9 mouse cellular contexts compared by ENCODE assay signal in genomic region chr9:53890075-53890474, GRCm38 (mm10). TPM values are rescaled to one million over a fixed set of nuclear protein-coding genes. Genes with fewer than 3 reads are reported as not detected.
DNase-seq lines count a peak whose midpoint lies in the region; ATAC-seq lines count a peak whose summit lies in the region.
"Had no signal": no experiment of that assay in that cellular context is flagged by ENCODE, and none has a peak within 500 bp of the region (broad histone marks: within the 10 kb centered on the region; RNA-seq: fewer than 3 reads in every experiment).

No protein-coding gene starts in this region.

- no peaks in the 10 kb centered on the region for H3K27me3 ChIP-seq in liver, embryonic 11.5 days (replicated peaks; ENCODE audit: control insufficient read depth, insufficient read depth, low read length)
- H3K27me3 ChIP-seq: embryonic facial prominence, embryonic 15.5 days; limb, embryonic 12.5 days had no signal

- no peaks in the 10 kb centered on the region for H3K9me3 ChIP-seq in liver, embryonic 11.5 days (ENCODE audit: control insufficient read depth, low read length)
- H3K9me3 ChIP-seq: embryonic facial prominence, embryonic 15.5 days had no signal

- DNase-seq in liver (peak; percentile 14), ZHBTc4 (ENCODE audit: low read depth, low spot score) (peak; percentile 68)
- no peak for DNase-seq in liver, embryonic 11.5 days (ENCODE audit: low spot score)
- DNase-seq in cerebellum, postnatal 25 days, result peak; percentile 52 to 77
- DNase-seq in induced T-regulatory cell, adult 2 months (ENCODE audit: low read depth), result peak; percentile 10
- DNase-seq in mesoderm, embryonic 11.5 days (ENCODE audit: low read depth, low spot score), result peak; percentile 43
- DNase-seq in urinary bladder, postnatal 25 days (ENCODE audit: low spot score), result no peak

- H3K4me3 ChIP-seq in liver, embryonic 11.5 days (ENCODE audit: low read depth, low read length), result no peak overlapping the region
- H3K4me3 ChIP-seq: embryonic facial prominence, embryonic 15.5 days; limb, embryonic 12.5 days had no signal

- H3K36me3 ChIP-seq in liver, embryonic 11.5 days (ENCODE audit: control insufficient read depth, insufficient read depth, low read length), result no peaks in the 10 kb centered on the region
- H3K36me3 ChIP-seq: embryonic facial prominence, embryonic 15.5 days; limb, embryonic 12.5 days had no signal

- ATAC-seq in liver, embryonic 11.5 days (replicated peaks; ENCODE audit: low FRiP score), result no peak

- H3K9ac ChIP-seq in liver, embryonic 11.5 days (ENCODE audit: low read depth, low read length), result no peak overlapping the region
- H3K9ac ChIP-seq: embryonic facial prominence, embryonic 15.5 days; limb, embryonic 12.5 days had no signal

- H3K4me2 ChIP-seq in liver, embryonic 11.5 days, result no peak overlapping the region
- H3K4me2 ChIP-seq: embryonic facial prominence, embryonic 15.5 days; limb, embryonic 12.5 days had no signal

- 4% methylated on average over 1 of the region's 1 CpGs for WGBS in liver, embryonic 11.5 days

- H3K27ac ChIP-seq in liver, embryonic 11.5 days (ENCODE audit: low read depth, low read length), result no peak overlapping the region
- H3K27ac ChIP-seq: embryonic facial prominence, embryonic 15.5 days; limb, embryonic 12.5 days had no signal

- no peaks in the 10 kb centered on the region for H3K4me1 ChIP-seq in liver, embryonic 11.5 days (replicated peaks; ENCODE audit: control insufficient read depth, insufficient read depth, low read length)
- H3K4me1 ChIP-seq: embryonic facial prominence, embryonic 15.5 days; limb, embryonic 12.5 days had no signal

RNA-seq across cellular contexts. Expression of gene Sln, which starts 40.1 kb away (rescaled TPM):
- 0.40 and 0.45 TPM in 2 replicates for polyA plus RNA-seq in liver, embryonic 11.5 days (2014; fragmentation: Nextera tagmentation; extraction: Ambion mirVana)

Comparison
In these comparisons a context has a peak if more than half of its experiments do, and no peak if none do; other contexts are left out.
1. DNase-seq: peak in liver (single experiment), ZHBTc4 (single experiment), cerebellum, postnatal 25 days (2 of 2), induced T-regulatory cell, adult 2 months (single experiment) and mesoderm, embryonic 11.5 days (single experiment); none in liver, embryonic 11.5 days (single experiment) and urinary bladder, postnatal 25 days (single experiment).